Mouse (Mus musculus): ENCODE results near the gene C1s1. TPM values are rescaled to one million over a fixed set of nuclear protein-coding genes. Genes with fewer than 3 reads are reported as not detected.

C1s1 gene
- polyA plus RNA-seq (2015; fragmentation: Nextera tagmentation; extraction: Ambion mirVana): 23.2 and 25.6 TPM in 2 replicates

DNA sequence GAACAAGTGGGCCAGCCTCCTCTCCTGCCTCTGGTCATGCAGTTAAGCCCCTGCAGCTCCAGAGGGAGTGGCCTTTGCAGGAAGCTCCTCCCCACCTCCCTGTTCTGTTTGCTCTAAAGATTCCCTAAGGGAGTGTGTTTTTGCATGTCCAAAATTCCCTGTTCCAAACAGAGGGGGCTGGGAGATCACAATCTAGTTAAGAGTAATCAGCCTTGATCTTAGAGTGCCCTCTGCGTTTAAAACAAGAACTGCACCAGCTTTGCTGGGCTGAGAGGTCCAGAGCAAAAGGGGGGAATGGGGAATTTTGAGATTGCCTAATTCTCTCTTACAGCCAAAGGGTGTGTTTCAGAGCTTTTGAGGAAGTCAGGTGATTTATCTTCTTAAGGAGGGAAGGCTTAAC, at the start of gene C1s1:
C1s1 (minus strand) TSS at position 76 of the 400 bp plus-strand sequence.

DNA sequence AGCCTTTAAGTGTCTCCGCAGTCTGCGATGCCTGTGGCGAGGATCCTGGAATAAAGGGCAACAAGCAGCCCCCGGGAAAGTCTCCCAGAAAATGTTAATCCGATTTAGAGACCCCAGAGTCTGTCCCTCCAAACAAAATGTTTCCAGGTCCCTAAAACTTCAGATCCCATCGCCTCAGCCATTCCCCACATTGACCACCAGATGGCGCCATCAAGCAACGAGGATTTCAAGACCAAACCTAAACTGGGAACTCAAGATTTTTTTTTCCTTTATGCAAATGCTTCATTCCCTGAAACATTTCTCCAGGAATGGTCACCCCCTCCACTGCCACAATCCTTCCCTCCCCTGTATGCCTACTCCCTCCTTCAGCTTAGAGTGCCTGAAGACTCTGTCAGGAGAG, 27.9 kb upstream of the C1s1 start, which contains the start of gene C1rb:
C1rb (plus strand) TSS at position 269 of the 400 bp plus-strand sequence.

DNA sequence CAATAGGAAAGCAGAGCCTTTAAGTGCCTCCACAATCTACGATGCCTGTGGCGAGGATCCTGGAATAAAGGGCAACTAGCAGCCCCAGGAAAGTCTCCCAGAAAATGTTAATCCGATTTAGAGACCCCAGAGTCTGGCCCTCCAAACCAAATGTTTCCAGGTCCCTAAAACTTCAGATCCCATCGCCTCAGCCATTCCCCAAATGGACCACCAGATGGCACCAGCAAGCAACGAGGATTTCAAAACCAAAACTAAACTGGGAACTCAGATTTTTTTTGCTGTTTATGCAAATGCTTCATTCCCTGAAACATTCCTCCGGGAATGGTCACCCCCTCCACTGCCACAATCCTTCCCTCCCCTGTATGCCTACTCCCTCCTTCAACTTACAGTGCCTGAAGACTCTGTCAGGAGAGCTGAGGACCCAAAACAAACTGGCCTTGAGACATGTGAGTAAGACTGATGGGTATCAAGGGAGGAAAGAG, 29.8 kb downstream of the C1s1 start, which contains the start of gene C1ra:
C1ra (plus strand) TSS at position 51 of the 482 bp plus-strand sequence.

DNA sequence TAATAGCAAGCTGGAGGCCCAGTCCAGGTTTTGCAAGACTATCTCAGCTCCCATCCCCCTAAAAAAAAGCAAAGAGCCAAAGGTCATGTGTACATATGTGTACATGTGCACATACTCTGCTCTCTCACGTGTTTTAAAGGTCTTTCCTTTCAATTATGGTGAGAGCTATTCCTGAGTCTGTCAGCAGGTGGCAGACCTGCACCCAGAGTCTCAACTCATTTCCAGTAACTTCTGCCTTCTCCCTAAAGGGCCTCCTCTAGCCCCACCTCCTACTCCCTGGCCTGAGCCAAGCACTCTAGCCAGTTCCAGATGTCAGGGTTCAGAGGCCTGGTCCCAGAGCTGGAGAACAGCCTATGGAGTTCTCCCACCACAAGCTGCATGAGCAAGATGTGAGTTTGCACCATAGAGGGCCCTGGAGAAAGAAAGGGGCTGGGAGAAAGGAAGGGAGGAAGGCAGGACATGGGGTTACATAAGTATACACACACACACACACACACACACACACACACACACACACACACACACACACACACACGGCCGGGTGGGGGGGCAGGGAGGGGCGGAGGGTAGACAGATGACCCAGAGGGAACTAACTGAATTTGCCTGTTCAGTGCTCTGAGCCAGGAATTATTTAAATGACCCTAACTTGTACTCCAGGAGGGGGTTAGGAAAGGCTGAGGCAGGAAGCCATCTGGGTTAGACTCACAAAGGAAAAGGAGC, 49.2 kb downstream of the C1s1 start, which contains the start of gene C1rl:
C1rl (plus strand) TSS at position 272 of the 720 bp plus-strand sequence.

Other genes with a start within 250 kb of the C1s1 start
- gene Cd163, start 237.7 kb downstream of the C1s1 start, polyA plus RNA-seq (2015; fragmentation: Nextera tagmentation; extraction: Ambion mirVana): 3.5 and 5.4 TPM in 2 replicates
- 26.6 and 28.5 TPM in 2 replicates for gene Pex5, start 127.3 kb downstream of the C1s1 start, polyA plus RNA-seq (2015; fragmentation: Nextera tagmentation; extraction: Ambion mirVana)
- 1.3 and 5.7 TPM in 2 replicates for gene Clstn3, start 77.6 kb downstream of the C1s1 start, polyA plus RNA-seq (2015; fragmentation: Nextera tagmentation; extraction: Ambion mirVana)
- 0.90 and 1.4 TPM in 2 replicates for gene C1rl, start 49.2 kb downstream of the C1s1 start, polyA plus RNA-seq (2015; fragmentation: Nextera tagmentation; extraction: Ambion mirVana)
- 11.6 and 13.0 TPM in 2 replicates for gene C1ra, start 30.0 kb downstream of the C1s1 start, polyA plus RNA-seq (2015; fragmentation: Nextera tagmentation; extraction: Ambion mirVana)
- gene C1rb, start 27.9 kb upstream of the C1s1 start, polyA plus RNA-seq (2015; fragmentation: Nextera tagmentation; extraction: Ambion mirVana): not detected in 2 replicates
- gene C1s2, start 93.7 kb upstream of the C1s1 start, polyA plus RNA-seq (2015; fragmentation: Nextera tagmentation; extraction: Ambion mirVana): 0.12 TPM in 1 of 2 replicates, not detected in the other
- 70.4 and 70.6 TPM in 2 replicates for gene Lpcat3, start 120.7 kb upstream of the C1s1 start, polyA plus RNA-seq (2015; fragmentation: Nextera tagmentation; extraction: Ambion mirVana)
- 114 and 121 TPM in 2 replicates for gene Emg1, start 169.8 kb upstream of the C1s1 start, polyA plus RNA-seq (2015; fragmentation: Nextera tagmentation; extraction: Ambion mirVana)
- 334 and 346 TPM in 2 replicates for gene Phb2, start 170.0 kb upstream of the C1s1 start, polyA plus RNA-seq (2015; fragmentation: Nextera tagmentation; extraction: Ambion mirVana)
- gene Ptpn6, start 196.4 kb upstream of the C1s1 start, polyA plus RNA-seq (2015; fragmentation: Nextera tagmentation; extraction: Ambion mirVana): 6.7 and 11.0 TPM in 2 replicates
- 290 and 323 TPM in 2 replicates for gene Grcc10, start 199.0 kb upstream of the C1s1 start, polyA plus RNA-seq (2015; fragmentation: Nextera tagmentation; extraction: Ambion mirVana)
- not detected in 2 replicates for gene Gm45234, start 213.7 kb upstream of the C1s1 start, polyA plus RNA-seq (2015; fragmentation: Nextera tagmentation; extraction: Ambion mirVana)
- 6.9 TPM in 2 replicates for gene Atn1, start 214.2 kb upstream of the C1s1 start, polyA plus RNA-seq (2015; fragmentation: Nextera tagmentation; extraction: Ambion mirVana)
- 2.5 and 3.6 TPM in 2 replicates for gene Eno2, start 227.3 kb upstream of the C1s1 start, polyA plus RNA-seq (2015; fragmentation: Nextera tagmentation; extraction: Ambion mirVana)
- gene Lrrc23, start 237.4 kb upstream of the C1s1 start, polyA plus RNA-seq (2015; fragmentation: Nextera tagmentation; extraction: Ambion mirVana): 0.21 TPM in 1 of 2 replicates, not detected in the other

All from skeletal muscle tissue, postnatal 0 days (tissue).